Mouse (Mus musculus): Measurements from ENCODE around the gene Comtd1. TPM values are rescaled to one million over a fixed set of nuclear protein-coding genes. Genes with fewer than 3 reads are reported as not detected.
A peak's percentile ranks its signal among the peaks of the same experiment; 100 is the strongest.

The Comtd1 gene
- polyA plus RNA-seq, 2 experiments = 16.0 to 26.5 TPM

DNA sequence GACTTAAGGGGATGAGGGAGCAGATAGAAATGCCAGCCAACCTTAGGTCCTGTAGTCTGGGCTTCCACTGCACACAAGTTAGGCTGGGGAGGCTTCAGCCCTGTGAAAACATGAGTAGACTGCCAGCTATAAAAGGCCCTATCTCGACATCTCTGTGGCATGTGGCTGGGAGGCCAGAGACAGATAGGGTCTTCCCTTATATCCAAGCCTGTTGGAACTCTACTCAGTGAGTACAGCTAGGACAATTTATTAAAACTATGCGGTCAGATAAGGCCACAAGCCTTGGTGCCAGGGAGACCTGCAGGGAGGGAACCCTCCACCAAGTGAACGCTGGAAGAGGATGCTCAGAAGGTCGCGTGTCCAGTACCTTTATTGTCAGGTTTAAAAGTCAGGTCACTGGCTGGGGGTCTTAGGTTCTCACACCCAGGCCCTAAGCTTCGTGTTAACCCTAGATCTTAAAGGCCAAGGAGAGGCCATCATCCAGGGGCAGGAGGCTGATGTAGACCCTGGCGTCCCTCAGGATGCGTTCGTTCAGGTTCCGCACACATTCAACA is 1.9 kb downstream of the Comtd1 start:
- H3K36me3 ChIP-seq (ENCODE audit: control insufficient read depth, insufficient read depth, low read length) = peaks cover 51% of the 10 kb centered on the region
- H3K27ac ChIP-seq (replicated peaks; ENCODE audit: low read depth, low read length) = peak overlapping the region; percentile 43; the same call in 1 of the 2 replicates
- TF ChIP-seq POLR2A (IDR thresholded peaks at IDR 0.05; ENCODE audit: borderline replicate concordance, extremely low read depth, insufficient read depth, insufficient read length) = no peak
- H3K27me3 ChIP-seq (ENCODE audit: control insufficient read depth, insufficient read depth, low read length) = no peaks in the 10 kb centered on the region
- peak overlapping the region; percentile 52; the same call in 1 of the 2 replicates for H3K9ac ChIP-seq (ENCODE audit: low read depth, low read length, severe bottlenecking)
- WGBS = 19% methylated on average over 9 of the region's 10 CpGs
- peak overlapping the region; percentile 49 for H3K4me3 ChIP-seq (replicated peaks; ENCODE audit: low read length)
- H3K4me2 ChIP-seq (replicated peaks; ENCODE audit: low read depth, low read length, severe bottlenecking) = peak overlapping the region; percentile 100
- H3K9me3 ChIP-seq (ENCODE audit: control insufficient read depth, low read length) = no peaks in the 10 kb centered on the region
- no peak for DNase-seq (ENCODE audit: low spot score)
- peaks cover 12% of the 10 kb centered on the region for H3K4me1 ChIP-seq (ENCODE audit: control insufficient read depth, insufficient read depth, low read length)
- no peak for ATAC-seq (ENCODE audit: low FRiP score, low read depth)

GRCm38 (mm10) chr14:21843263-21843662 is 5.5 kb downstream of the Comtd1 start:
- Histone ChIP-seq H3K4me2 (replicated peaks; ENCODE audit: low read depth, low read length, severe bottlenecking) (no peak overlapping the region), H3K27ac (replicated peaks; ENCODE audit: low read depth, low read length) (no peak overlapping the region), H3K4me1 (ENCODE audit: control insufficient read depth, insufficient read depth, low read length) (peaks cover 10% of the 10 kb centered on the region), H3K4me3 (replicated peaks; ENCODE audit: low read length) (no peak overlapping the region), H3K27me3 (ENCODE audit: control insufficient read depth, insufficient read depth, low read length) (no peaks in the 10 kb centered on the region), H3K9me3 (ENCODE audit: control insufficient read depth, low read length) (no peaks in the 10 kb centered on the region), H3K36me3 (ENCODE audit: control insufficient read depth, insufficient read depth, low read length) (peaks cover 87% of the 10 kb centered on the region), H3K9ac (ENCODE audit: low read depth, low read length, severe bottlenecking) (no peak overlapping the region)
- WGBS = 73% methylated on average over 6 of the region's 6 CpGs
- no peak for TF ChIP-seq POLR2A (IDR thresholded peaks at IDR 0.05; ENCODE audit: borderline replicate concordance, extremely low read depth, insufficient read depth, insufficient read length)
- ATAC-seq (ENCODE audit: low FRiP score, low read depth) (no peak), DNase-seq (ENCODE audit: low spot score) (no peak)

GRCm38 (mm10) chr14:21841819-21842592 is 6.8 kb downstream of the Comtd1 start:
- peaks cover 99% of the 10 kb centered on the region for H3K36me3 ChIP-seq (ENCODE audit: control insufficient read depth, insufficient read depth, low read length)

GRCm38 (mm10) chr14:21838336-21839017 is 10.3 kb downstream of the Comtd1 start:
- Histone ChIP-seq H3K9me3 (ENCODE audit: control insufficient read depth, low read length) (no peaks in the 10 kb centered on the region), H3K36me3 (ENCODE audit: control insufficient read depth, insufficient read depth, low read length) (peaks cover 94% of the 10 kb centered on the region), H3K9ac (ENCODE audit: low read depth, low read length, severe bottlenecking) (no peak overlapping the region), H3K27ac (replicated peaks; ENCODE audit: low read depth, low read length) (no peak overlapping the region), H3K4me1 (ENCODE audit: control insufficient read depth, insufficient read depth, low read length) (no peaks in the 10 kb centered on the region), H3K4me2 (replicated peaks; ENCODE audit: low read depth, low read length, severe bottlenecking) (no peak overlapping the region), H3K4me3 (replicated peaks; ENCODE audit: low read length) (no peak overlapping the region), H3K27me3 (ENCODE audit: control insufficient read depth, insufficient read depth, low read length) (no peaks in the 10 kb centered on the region)
- DNase-seq (ENCODE audit: low spot score) (no peak), ATAC-seq (ENCODE audit: low FRiP score, low read depth) (no peak)
- 74% methylated on average over 8 of the region's 8 CpGs for WGBS
- TF ChIP-seq POLR2A (IDR thresholded peaks at IDR 0.05; ENCODE audit: borderline replicate concordance, extremely low read depth, insufficient read depth, insufficient read length) = no peak

More at GRCm38 (mm10) chr14:21841819-21842592, 6.8 kb downstream of the Comtd1 start:
- H3K27me3 ChIP-seq (ENCODE audit: control insufficient read depth, insufficient read depth, low read length) = no peaks in the 10 kb centered on the region
- H3K9me3 ChIP-seq (ENCODE audit: control insufficient read depth, low read length) = no peaks in the 10 kb centered on the region
- 88% methylated on average over 5 of the region's 5 CpGs for WGBS
- H3K4me2 ChIP-seq (replicated peaks; ENCODE audit: low read depth, low read length, severe bottlenecking) = no peak overlapping the region
- H3K4me1 ChIP-seq (ENCODE audit: control insufficient read depth, insufficient read depth, low read length) = peaks cover 3% of the 10 kb centered on the region
- no peak for DNase-seq (ENCODE audit: low spot score)
- ATAC-seq (ENCODE audit: low FRiP score, low read depth) = no peak
- no peak overlapping the region for H3K4me3 ChIP-seq (replicated peaks; ENCODE audit: low read length)
- H3K9ac ChIP-seq (ENCODE audit: low read depth, low read length, severe bottlenecking) = no peak overlapping the region
- no peak overlapping the region for H3K27ac ChIP-seq (replicated peaks; ENCODE audit: low read depth, low read length)
- no peak for TF ChIP-seq POLR2A (IDR thresholded peaks at IDR 0.05; ENCODE audit: borderline replicate concordance, extremely low read depth, insufficient read depth, insufficient read length)

DNA sequence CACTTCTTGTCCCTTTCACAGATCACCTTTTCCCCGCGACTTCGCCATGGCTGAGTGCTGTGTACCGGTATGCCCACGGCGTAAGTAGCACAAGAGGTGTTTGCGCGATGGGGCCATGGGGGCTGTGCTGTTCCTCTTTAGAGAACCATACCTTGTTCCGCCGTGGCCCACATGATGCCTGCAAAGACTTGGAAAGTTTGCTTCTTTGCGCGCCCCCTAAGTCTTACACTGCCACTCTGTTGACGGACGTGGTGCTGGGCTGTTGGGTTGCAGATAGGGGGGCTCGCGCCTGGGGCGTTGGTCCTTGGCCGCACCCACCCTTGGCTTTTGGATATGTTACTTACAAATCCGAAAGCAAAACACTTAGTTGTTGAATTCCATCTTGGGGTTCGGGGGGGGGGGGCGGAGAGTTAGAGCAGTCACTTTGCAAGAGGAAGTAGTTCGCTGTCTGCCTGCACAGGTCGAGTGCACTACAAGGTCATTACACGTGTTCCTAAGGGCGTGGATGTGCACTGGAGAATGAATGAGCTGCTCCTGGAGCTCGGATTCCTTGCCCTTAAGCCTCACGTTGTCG is 16.9 kb downstream of the Comtd1 start:
- no peak for ATAC-seq (ENCODE audit: low FRiP score, low read depth)
- no peak for TF ChIP-seq POLR2A (IDR thresholded peaks at IDR 0.05; ENCODE audit: borderline replicate concordance, extremely low read depth, insufficient read depth, insufficient read length)
- WGBS = under 1% methylated on average over 28 of the region's 28 CpGs
- Histone ChIP-seq H3K9me3 (ENCODE audit: control insufficient read depth, low read length) (no peaks in the 10 kb centered on the region), H3K27ac (replicated peaks; ENCODE audit: low read depth, low read length) (peak overlapping the region; percentile 95), H3K9ac (ENCODE audit: low read depth, low read length, severe bottlenecking) (peak overlapping the region; percentile 98), H3K4me3 (replicated peaks; ENCODE audit: low read length) (peak overlapping the region; percentile 98), H3K4me2 (replicated peaks; ENCODE audit: low read depth, low read length, severe bottlenecking) (peak overlapping the region; percentile 84), H3K27me3 (ENCODE audit: control insufficient read depth, insufficient read depth, low read length) (no peaks in the 10 kb centered on the region), H3K4me1 (ENCODE audit: control insufficient read depth, insufficient read depth, low read length) (peaks cover 14% of the 10 kb centered on the region), H3K36me3 (ENCODE audit: control insufficient read depth, insufficient read depth, low read length) (peaks cover 29% of the 10 kb centered on the region)
- DNase-seq (ENCODE audit: low spot score) = no peak

Measured in limb, embryonic 14.5 days (tissue).